Comparison of ENCODE assay signal across 23 mouse cellular contexts in genomic region chr1:86309270-86309833, GRCm38 (mm10). TPM values are rescaled to one million over a fixed set of nuclear protein-coding genes. Genes with fewer than 3 reads are reported as not detected.
"Had no signal": no experiment of that assay in that cellular context is flagged by ENCODE, and none has a peak within 500 bp of the region (broad histone marks: within the 10 kb centered on the region; RNA-seq: fewer than 3 reads in every experiment).

No protein-coding gene starts in this region.

- ATAC-seq: liver, embryonic 12.5 days; midbrain, embryonic 16.5 days had no signal

- H3K9me3 ChIP-seq: kidney, embryonic 15.5 days; limb, embryonic 12.5 days; limb, embryonic 15.5 days; liver, embryonic 12.5 days; liver, embryonic 15.5 days; lung, embryonic 15.5 days; midbrain, embryonic 12.5 days; neural tube, embryonic 13.5 days had no signal

- H3K4me2 ChIP-seq: kidney, embryonic 15.5 days; limb, embryonic 12.5 days; limb, embryonic 15.5 days; liver, embryonic 12.5 days; liver, embryonic 15.5 days; lung, embryonic 15.5 days; midbrain, embryonic 12.5 days; neural tube, embryonic 13.5 days had no signal

- H3K27ac ChIP-seq: kidney, embryonic 15.5 days; limb, embryonic 12.5 days; limb, embryonic 15.5 days; liver, embryonic 12.5 days; liver, embryonic 15.5 days; lung, embryonic 15.5 days; midbrain, embryonic 12.5 days; neural tube, embryonic 13.5 days; stomach, postnatal 0 days had no signal

- H3K4me3 ChIP-seq: kidney, embryonic 15.5 days; limb, embryonic 12.5 days; limb, embryonic 15.5 days; liver, embryonic 12.5 days; liver, embryonic 15.5 days; lung, embryonic 15.5 days; midbrain, embryonic 12.5 days; myocyte; neural tube, embryonic 13.5 days had no signal

- H3K9ac ChIP-seq: kidney, embryonic 15.5 days; limb, embryonic 12.5 days; limb, embryonic 15.5 days; liver, embryonic 12.5 days; liver, embryonic 15.5 days; lung, embryonic 15.5 days; midbrain, embryonic 12.5 days; neural tube, embryonic 13.5 days had no signal

- H3K36me3 ChIP-seq: liver, embryonic 15.5 days; lung, embryonic 15.5 days; midbrain, embryonic 12.5 days; neural tube, embryonic 13.5 days had no signal

- DNase-seq: kidney, adult 8-10 months; kidney, postnatal 10 days; kidney, postnatal 36 days; left cerebral cortex, postnatal 4 days; lung, adult 18-20 months; lung, postnatal 10 days; lung, postnatal 4 days; retina, postnatal 1 day; right cerebral cortex, postnatal 25 days; thymus, adult 2 months; thymus, postnatal 14 days; thymus, postnatal 4 days had no signal

RNA-seq across cellular contexts. Expression of gene B3gnt7, which starts 6.7 kb away (rescaled TPM):
- polyA plus RNA-seq: myocyte had no signal
